19 mouse cellular contexts compared by ENCODE assay signal in genomic region chr16:95710129-95710528, GRCm38 (mm10). TPM values are rescaled to one million over a fixed set of nuclear protein-coding genes. Genes with fewer than 3 reads are reported as not detected.
DNase-seq lines count a peak whose midpoint lies in the region; TF ChIP-seq lines count a peak whose summit lies in the region.
"Had no signal": no experiment of that assay in that cellular context is flagged by ENCODE, and none has a peak within 500 bp of the region (broad histone marks: within the 10 kb centered on the region; RNA-seq: fewer than 3 reads in every experiment).

No protein-coding gene starts in this region.

- H3K27me3 ChIP-seq in myocyte (ENCODE audit: control insufficient read depth, insufficient read depth, insufficient read length), result no peaks in the 10 kb centered on the region
- H3K27me3 ChIP-seq: embryonic facial prominence, embryonic 12.5 days; forebrain, embryonic 15.5 days had no signal

- peaks cover 69% of the 10 kb centered on the region for H3K36me3 ChIP-seq in myocyte (ENCODE audit: control insufficient read depth, insufficient read depth)

- H3K79me2 ChIP-seq in myocyte (ENCODE audit: control insufficient read depth, insufficient read depth), result peaks cover 52% of the 10 kb centered on the region

- peaks cover 24% of the 10 kb centered on the region for H3K4me1 ChIP-seq in lung, adult 2 months (ENCODE audit: control insufficient read depth, insufficient read depth, low read length)
- H3K4me1 ChIP-seq: embryonic facial prominence, embryonic 10.5 days; forebrain, embryonic 12.5 days; forebrain, embryonic 15.5 days had no signal

- peak; percentile 87 for DNase-seq in heart, adult 11 months
- no peak for DNase-seq in heart, postnatal 25 days (ENCODE audit: low spot score)
- no peak for DNase-seq in lung, adult 2 months
- DNase-seq in lung, postnatal 10 days, result no peak
- no peak for DNase-seq in adrenal gland, postnatal 4 days (ENCODE audit: low spot score in 2 of 2)
- DNase-seq: adrenal gland, adult 2 months; adrenal gland, postnatal 10 days; adrenal gland, postnatal 25 days; cerebellum, adult 11-12 months; cerebellum, adult 2 months; cerebellum, adult 9-10 months; cerebellum, postnatal 10 days; cerebellum, postnatal 25 days; forebrain, postnatal 0 days had no signal

- H3ac ChIP-seq in myocyte (ENCODE audit: control insufficient read depth, insufficient read length), result no peak overlapping the region

- WGBS in lung, adult 2 months, result 85% methylated on average over 6 of the region's 6 CpGs

- no peak overlapping the region for H3K4me3 ChIP-seq in lung, adult 2 months (replicated peaks; ENCODE audit: extremely low read depth, low read depth, low read length)
- no peak overlapping the region for H3K4me3 ChIP-seq in myocyte
- H3K4me3 ChIP-seq: embryonic facial prominence, embryonic 10.5 days; embryonic facial prominence, embryonic 12.5 days; forebrain, embryonic 12.5 days; forebrain, embryonic 15.5 days had no signal

- intact Hi-C loops in heart, postnatal 25 days (cut with DNase I), result no loop called here

- no peak overlapping the region for H3K4me2 ChIP-seq in myocyte (ENCODE audit: low read depth)
- H3K4me2 ChIP-seq: embryonic facial prominence, embryonic 12.5 days; forebrain, embryonic 12.5 days; forebrain, embryonic 15.5 days had no signal

- peak; percentile 33; the same call in 1 of the 2 replicates for TF ChIP-seq POLR2A in lung, adult 2 months (IDR thresholded peaks at IDR 0.05; ENCODE audit: borderline replicate concordance, extremely low read depth, low read depth, low read length)
- TF ChIP-seq POLR2A in myocyte (IDR thresholded peaks at IDR 0.05; ENCODE audit: insufficient read length, low read depth), result peak; percentile 67

- no peak for TF ChIP-seq CTCF in lung, adult 2 months (IDR thresholded peaks at IDR 0.05; ENCODE audit: insufficient read depth, low read length)

TF ChIP-seq in myocyte, 11 proteins besides CTCF, POLR2A, EP300 and RAD21:
- TF ChIP-seq MYOG (IDR thresholded peaks at IDR 0.05; ENCODE audit: control insufficient read depth in 1 of 3, insufficient read depth in 1 of 3, insufficient read length in 2 of 3, low read depth in 2 of 3), result no peak
- peak; percentile 86 for TF ChIP-seq POLR2AphosphoS2 (IDR thresholded peaks at IDR 0.05; ENCODE audit: insufficient read length, low read depth)
- no peak for TF ChIP-seq TCF3 (IDR thresholded peaks at IDR 0.05; ENCODE audit: insufficient read length, low read depth)
- no peak for TF ChIP-seq USF1 (IDR thresholded peaks at IDR 0.05; ENCODE audit: low read depth)
- no peak for TF ChIP-seq TCF12 (IDR thresholded peaks at IDR 0.05; ENCODE audit: insufficient read depth, poor library complexity, severe bottlenecking)

RNA-seq across cellular contexts. Expression of gene Ets2, which starts 8.3 kb away (rescaled TPM):
- total RNA-seq in heart, postnatal 25 days (2021), result 10 to 100 TPM; 84.1 to 91.6 TPM
- polyA plus RNA-seq in lung, adult 2 months (2012; rRNA removed), result 113 and 270 TPM in 2 replicates
- polyA plus RNA-seq in myocyte (2012; fragmentation: generic; extraction: Trizol), result 73.9 TPM
- 10 to 100 TPM; 64.8 to 73.7 TPM for total RNA-seq in adrenal gland, postnatal 4 days (2021)
